Mouse (Mus musculus) megakaryocyte, adult 5-6 weeks (primary cell): ENCODE data around the gene Gosr1. TPM values are rescaled to one million over a fixed set of nuclear protein-coding genes. Genes with fewer than 3 reads are reported as not detected.
"Not testable (repeated sequence)": the region's sequence is repeated elsewhere in the genome, so short reads cannot be mapped to it uniquely, and the experiment has no call there.

Experiments
- ATAC-seq: 2 replicates; pipeline ENCODE4 v1.8.0; 2016; ENCODE audit warnings: mild to moderate bottlenecking, inconsistent platforms; ENCODE audit not compliant: poor library complexity, severe bottlenecking
- total RNA-seq, 2 experiments: library from RNA; stranded (forward) in 1 of 2; stranded (reverse) in 1 of 2; fragments of 153-499, 151-499 nt in 1 of 2; fragments of 221-1000, 200-1000 nt in 1 of 2; gene quantifications; 2 replicates each; pipeline versions ENCODE4 v1.2.3 to v1.2.4; 2015 to 2017

Gosr1 gene
- total RNA-seq, 2 experiments from 2014 or later = 19.2 to 81.5 TPM

DNA sequence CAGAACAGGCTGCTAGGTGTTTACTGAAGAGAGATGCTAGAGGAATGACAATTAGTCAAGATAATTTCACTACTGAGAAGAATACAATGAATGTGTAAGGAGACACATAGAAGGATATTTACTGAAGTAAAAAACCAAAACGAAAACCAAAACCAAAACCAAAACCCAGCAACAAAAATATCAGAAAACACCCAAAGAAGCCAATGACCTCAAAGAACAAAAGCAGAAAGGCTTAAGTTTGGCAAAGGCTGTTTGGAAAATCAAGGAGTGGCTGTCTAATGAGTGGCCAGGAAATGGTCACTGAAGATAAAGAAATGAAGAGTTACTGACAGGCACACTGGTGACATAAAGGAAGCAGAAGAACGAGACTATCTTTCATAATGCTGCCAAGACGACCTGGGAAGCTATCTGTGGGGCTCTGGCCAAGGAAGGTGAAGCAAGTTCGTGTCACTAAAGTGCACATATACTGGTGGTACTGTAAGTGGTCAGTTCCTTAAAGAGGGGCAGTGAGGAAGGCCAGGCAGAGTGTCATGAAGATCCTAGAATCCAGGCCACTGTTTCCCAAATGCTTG lies 27.5 kb downstream of the Gosr1 start:
- ATAC-seq = peak; percentile 38; the same call in 1 of the 2 replicates

DNA sequence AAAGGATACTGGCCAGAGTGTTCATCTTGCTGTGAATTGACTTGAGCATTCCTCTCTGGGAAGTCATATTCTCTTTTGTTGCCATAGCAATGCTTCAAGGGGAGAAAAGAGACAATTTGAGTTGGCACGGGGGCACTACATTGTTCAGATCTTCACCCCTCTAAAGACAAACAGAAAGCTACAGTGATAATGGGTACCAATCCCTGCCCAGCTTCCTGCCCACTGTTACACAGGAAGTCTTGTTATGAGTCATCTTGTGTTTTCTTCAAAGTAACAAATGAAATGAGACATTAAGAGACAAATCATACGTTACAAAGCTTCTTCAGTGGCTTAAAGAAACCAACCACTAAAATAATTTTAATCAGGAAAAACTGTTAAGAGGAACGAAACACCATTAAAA lies 28.8 kb downstream of the Gosr1 start:
- ATAC-seq = no peak

DNA sequence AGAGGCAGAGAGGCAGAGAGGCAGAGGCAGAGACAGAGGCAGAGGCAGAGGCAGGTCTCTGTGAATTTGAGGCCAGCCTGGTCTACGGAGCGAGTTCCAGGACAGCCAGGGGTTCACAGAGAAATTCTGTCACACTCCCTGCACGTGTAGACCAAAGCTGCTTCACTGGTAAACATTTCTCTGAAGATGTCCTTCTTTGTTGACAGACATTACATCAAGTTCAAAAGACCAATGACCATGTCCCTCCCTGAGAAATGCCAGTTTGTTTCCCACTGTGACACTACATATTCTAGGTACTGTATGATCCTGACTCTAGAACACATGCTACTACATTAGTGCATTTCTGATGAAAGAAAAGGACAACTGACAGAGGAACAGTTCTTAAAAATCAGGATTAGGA lies 32.7 kb downstream of the Gosr1 start:
- ATAC-seq = no peak

DNA sequence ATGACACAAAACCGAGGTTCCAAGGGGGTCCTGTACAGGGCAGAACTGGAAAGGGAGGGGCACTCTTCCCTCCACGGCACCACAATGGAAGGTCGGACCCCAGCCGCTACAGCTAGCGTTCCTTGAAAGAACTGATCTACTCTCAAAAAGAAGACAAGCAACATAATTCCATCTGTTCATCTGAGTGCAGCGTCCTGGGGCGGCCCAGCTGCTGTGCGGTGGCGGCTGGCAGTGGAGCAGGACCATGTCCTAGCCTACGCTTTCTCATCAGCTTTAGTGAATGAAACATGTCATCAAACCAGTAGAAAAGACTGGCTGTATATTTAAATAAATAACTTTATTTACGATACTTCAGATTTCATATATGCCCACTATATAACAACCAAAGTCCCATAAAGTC lies 35.3 kb downstream of the Gosr1 start:
- no peak for ATAC-seq

DNA sequence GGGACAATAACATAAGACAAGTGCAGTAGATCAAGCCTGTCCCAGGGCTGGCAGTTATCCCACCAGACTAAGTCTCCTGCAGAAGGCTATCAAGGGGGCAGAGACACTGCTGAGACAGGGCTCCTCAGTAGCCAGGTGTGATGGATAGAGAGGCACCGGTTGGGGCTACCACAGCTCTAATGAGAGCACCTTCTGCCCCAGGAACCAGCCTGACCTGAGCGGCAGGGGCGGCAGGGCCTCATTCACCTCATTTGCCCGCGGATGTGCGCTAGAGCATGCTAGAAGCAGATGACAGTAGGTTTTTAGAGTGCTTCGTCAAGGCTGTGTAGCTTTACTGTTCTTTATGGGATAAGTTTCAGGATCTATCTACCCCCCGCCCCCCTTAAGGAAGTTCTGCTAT lies 39.5 kb downstream of the Gosr1 start:
- ATAC-seq = no peak

DNA sequence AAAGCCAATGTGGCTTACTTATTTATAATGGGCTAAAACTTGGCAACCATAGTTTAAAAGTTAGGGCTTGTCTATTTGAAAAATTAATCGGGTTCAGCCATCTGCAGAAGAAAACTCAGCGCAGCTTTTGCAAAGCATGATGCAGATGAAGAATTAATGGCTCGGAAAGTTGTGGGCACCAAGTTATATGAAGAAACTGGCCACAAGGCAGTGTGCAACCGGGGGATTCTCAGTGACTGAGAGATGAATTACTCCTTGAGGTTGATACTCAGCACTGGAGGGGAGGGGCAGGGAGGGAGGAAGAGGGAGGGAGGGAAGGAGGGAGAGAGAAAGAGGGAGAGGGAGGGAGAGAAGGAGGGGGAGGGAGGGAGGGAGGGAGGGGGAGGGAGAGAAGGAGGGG lies 46.4 kb downstream of the Gosr1 start:
- no peak for ATAC-seq

DNA sequence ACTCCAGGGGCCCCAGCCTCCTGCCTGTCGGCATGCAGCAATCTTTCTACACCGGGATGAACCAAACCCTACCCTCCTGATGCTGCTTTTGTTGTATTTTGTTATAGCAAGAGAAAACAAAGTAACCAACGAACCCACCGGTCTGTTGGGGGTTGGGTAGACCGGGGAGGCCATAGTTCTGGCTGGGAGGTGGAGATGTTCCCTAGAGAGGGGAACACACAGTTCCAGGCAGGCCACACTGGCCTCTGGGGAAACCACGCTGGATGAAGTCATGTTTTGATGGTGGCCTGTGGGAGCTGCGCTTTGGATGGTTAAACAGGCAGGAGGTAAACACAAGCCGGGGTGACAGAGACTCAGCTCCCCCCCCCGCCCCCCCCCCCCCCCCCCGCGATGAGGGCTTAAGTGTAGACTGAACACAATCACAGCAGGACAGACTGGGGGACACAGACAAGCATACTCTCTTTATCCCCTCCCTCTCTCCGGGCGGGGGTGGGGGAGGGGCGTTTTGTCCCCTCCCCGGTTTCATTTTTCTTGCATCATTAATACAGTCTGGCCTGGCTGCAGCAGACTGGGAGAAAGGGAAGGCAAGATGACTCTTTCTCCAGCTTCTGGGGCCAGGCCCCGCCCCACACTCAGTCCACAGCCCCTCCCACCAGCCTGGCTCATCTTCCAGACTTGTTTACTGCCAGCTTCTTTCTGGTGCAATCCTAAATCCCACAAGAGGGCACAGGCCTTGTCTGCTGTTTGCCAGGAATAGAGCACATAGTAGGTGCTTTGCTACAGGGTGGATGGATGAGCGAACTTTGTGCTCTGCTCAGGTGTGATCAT lies 53.5 kb downstream of the Gosr1 start:
- no peak for ATAC-seq

DNA sequence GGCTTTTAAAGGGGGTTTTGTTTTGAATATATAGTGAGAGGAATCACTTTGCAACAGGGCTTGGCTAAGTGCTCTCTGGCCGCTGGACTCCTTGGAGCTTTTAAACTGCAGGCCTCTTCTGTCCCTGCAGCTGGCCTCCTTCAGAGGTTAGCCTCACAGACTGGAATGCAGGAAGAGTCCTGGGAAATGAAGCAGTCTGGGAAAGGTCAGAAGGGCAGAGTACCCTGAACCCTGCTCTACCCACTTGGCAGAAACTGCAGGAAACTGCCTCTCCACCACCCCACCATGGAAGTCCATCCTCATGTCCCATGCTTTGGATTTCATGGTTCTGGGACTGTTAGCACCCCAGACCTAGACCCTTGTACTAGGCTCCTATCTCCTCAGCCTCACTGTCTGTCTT lies 54.5 kb downstream of the Gosr1 start:
- no peak for ATAC-seq

DNA sequence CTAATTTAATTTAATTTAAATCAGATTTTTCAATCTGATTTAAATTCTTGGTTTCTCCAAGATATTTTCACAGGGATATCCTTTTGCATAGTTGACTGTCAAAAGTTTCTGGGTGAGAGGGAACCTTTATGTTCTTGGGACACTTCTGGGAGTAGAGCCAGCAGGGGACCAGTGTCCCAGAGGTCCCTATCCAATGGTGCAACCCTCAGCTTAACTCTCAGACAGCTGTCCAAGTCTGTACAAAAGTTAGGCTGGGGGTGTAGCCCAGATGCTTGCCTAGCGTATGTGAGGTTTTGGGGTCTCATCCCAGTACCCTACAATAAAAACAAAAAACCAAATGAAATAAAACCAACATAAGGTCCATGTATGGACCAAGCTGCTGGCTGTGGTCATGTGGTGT lies 55.3 kb downstream of the Gosr1 start:
- ATAC-seq = no peak

DNA sequence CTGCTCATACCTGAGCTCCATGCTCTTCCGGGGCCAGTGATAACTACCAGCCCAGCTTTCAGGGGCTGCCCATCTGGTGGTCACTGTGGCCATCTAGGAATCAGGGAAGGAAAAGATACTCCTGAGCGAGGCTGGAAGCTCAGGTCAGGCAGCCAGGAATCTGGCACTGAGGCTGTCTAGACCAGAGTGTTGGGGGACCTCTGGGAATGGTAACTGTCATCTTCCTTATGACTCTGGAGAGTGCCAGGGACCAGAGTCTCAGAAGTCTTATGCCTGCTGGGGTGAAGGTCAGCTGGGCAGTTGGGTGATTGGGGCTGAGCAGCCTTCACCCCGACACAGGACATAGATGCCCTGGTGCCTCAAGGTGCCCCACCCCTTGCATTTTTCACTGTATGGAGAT lies 55.7 kb downstream of the Gosr1 start:
- no peak for ATAC-seq

DNA sequence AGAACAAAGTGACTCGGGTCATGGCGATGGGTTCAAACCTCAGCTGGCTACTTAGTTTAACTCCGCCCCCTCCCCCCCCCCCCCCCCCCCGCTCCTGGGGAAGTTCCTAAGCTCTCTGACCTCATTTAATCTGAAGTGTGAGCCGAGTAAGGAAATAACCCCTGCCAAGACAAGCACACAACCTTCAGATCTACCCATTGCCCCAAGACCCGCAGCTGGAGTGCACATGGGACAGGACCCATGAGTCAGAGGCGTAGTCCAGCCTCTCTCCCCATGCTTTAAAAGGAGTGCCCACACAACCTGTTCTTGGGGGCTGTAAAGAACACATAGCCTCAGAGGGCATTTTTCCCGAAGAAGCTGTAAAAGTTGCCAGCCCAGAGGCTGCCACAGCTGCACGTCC lies 63.8 kb downstream of the Gosr1 start:
- ATAC-seq = no peak

DNA sequence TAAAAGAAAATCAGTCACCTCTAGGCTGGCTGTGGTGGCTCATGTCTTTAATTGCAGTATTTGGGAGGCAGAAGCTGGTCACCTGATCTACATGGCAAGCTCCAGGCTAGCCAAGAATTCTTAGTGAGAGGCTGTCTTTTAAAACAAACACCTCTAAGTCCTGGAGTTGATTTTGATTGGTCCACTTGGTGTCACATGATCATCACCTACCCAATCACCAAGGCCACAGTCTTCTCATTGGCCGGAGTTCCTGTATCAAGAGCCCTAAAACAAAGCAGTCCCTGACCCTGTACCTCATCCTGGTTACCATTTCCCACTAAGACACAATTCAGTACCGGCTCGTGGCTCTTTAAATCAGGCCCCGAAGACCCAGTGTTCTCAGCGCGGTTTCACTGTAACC lies 67.6 kb downstream of the Gosr1 start:
- no peak for ATAC-seq

DNA sequence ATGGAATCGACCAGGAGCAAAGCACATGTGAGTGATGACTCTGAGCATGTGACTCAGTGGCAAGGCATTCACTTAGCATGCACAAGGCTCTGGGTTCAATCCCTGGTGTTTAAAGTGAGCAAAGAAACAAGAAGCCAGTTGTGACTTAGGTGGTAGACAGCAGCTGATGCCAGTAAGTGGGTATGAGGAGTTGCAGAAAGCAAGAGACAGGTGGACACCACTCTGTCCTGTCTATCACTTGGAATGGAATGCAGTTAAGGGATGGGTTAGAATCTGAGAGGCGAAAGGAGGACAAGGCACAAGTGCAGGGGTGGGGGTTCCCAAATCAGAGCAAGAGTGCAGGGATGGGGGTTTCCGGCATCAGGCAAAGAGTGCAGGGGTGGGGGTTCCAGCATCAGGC lies 71.3 kb downstream of the Gosr1 start:
- ATAC-seq = no peak

DNA sequence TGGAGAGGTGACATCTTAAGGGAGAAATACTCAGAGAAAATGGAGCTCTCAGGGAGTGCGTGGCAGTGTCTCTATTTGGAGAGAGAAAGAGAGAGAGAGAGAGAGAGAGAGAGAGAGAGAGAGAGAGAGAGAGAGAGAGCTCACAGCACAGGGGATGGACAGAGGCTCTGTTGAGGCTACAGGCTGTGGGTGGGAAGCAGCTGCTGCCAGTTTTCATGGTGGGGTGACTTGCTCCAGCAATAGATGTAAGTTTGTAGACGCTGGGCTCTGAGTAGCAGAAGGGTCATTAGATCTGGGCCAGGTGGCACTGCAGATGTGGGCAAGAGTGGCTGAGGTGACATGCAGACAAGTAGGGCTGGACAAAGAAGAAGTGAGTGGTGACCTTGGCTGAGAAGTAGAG lies 77.8 kb downstream of the Gosr1 start:
- no peak for ATAC-seq

DNA sequence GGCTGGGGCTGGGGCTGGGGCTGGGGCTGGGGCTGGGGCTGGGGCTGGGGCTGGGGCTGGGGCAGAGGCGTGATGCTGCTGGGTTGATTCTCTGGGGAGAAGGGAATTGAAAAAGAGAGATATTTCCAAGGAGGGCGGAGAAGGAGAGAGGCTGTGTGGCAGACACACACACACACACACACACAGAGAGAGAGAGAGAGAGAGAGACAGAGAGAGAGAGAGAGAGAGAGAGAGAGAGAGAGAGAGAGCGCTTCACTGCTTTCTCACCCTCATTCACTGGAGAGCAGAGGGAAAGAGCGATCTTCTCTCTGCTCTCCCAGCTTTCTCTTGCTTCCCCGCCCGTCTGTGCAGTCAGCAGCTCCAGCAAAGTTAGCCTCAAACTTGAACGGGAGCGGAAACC lies 83.9 kb downstream of the Gosr1 start, which contains the start of gene Trarg1:
Gene Trarg1, plus strand, starts transcription at position 301 of the 400 bp plus-strand sequence.
- not testable (repeated sequence) for ATAC-seq

Other genes starting within 250 kb of the Gosr1 start
- gene Abr, start 141.3 kb downstream of the Gosr1 start, total RNA-seq (2015) = 45.8 and 47.9 TPM in 2 replicates
- 78.4 and 84.4 TPM in 2 replicates for gene Abr, start 141.3 kb downstream of the Gosr1 start, total RNA-seq (2017)
- 0.18 TPM in 1 of 2 replicates, not detected in the other for gene Bhlha9, start 91.1 kb downstream of the Gosr1 start, total RNA-seq (2015)
- gene Bhlha9, start 91.1 kb downstream of the Gosr1 start, total RNA-seq (2017) = not detected in 2 replicates
- not detected in 2 replicates for gene Trarg1, start 83.8 kb downstream of the Gosr1 start, total RNA-seq (2015)
- not detected in 2 replicates for gene Trarg1, start 83.8 kb downstream of the Gosr1 start, total RNA-seq (2017)
- 28.0 and 28.3 TPM in 2 replicates for gene Cpd, start 83.4 kb upstream of the Gosr1 start, total RNA-seq (2015)
- 19.6 and 23.9 TPM in 2 replicates for gene Cpd, start 83.4 kb upstream of the Gosr1 start, total RNA-seq (2017)
- gene Tmigd1, start 138.6 kb upstream of the Gosr1 start, total RNA-seq (2015) = not detected in 2 replicates
- gene Tmigd1, start 138.6 kb upstream of the Gosr1 start, total RNA-seq (2017) = not detected in 2 replicates
- 48.4 and 55.6 TPM in 2 replicates for gene Blmh, start 161.2 kb upstream of the Gosr1 start, total RNA-seq (2015)
- 139 and 143 TPM in 2 replicates for gene Blmh, start 161.2 kb upstream of the Gosr1 start, total RNA-seq (2017)
- 0.49 and 0.64 TPM in 2 replicates for gene Slc6a4, start 235.0 kb upstream of the Gosr1 start, total RNA-seq (2015)
- gene Slc6a4, start 235.0 kb upstream of the Gosr1 start, total RNA-seq (2017) = 0.41 and 0.70 TPM in 2 replicates